Mouse (Mus musculus): ENCODE measurements at regions not wholly inside any gene's neighbourhood (a gene's known extent, or its start where the extent isn't known, plus 50 kb on each side); places are given as distances from the start of the nearest gene placed in this dataset.
"Not testable (repeated sequence)": the region's sequence is repeated elsewhere in the genome, so short reads cannot be mapped to it uniquely, and the experiment has no call there.

DNA sequence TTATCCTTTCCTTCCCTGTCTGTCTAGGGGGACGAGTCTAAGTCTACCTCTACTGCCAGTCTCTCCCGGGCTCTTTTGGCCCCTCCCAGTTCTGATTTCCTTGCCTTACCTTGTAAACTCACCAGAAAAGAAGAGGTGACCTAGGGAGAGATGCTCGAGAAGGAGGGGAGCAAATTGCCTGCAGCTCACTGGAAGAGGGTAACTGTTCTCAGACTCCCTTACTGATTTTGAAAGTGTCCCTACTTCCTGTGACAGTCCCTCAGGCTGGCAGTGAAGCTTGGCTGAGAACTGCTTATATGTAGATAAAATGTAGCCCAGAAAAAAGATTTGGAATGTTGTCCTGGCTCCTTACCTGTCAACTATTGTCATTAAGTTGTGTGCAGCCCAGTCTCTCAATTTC lies 180.6 kb upstream of the Tab2 start:
- ATAC-seq (replicated peaks; ENCODE audit: low FRiP score, low TSS enrichment, poor library complexity, severe bottlenecking), result no peak

DNA sequence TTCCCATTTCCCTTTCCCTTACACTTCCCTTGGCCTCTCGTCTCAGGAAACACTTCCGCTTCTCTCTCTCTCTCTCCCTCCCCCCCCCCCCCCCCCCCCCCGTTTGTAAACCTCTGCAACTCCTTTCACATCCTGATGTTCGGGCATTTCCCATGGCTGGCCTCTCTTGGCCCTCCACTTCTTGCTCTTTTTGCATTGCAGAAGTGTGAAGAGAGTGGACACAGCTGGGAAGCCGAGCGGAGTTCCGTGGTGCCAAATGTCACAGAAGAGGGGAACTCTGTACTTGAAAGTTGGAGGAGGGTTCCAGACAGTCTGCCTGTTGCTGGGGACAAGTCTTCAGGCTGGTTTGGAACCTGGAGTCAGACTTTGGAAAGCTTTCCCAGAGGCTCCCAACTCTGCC lies 179.2 kb upstream of the Tab2 start:
- ATAC-seq (replicated peaks; ENCODE audit: low FRiP score, low TSS enrichment, poor library complexity, severe bottlenecking), result no peak

DNA sequence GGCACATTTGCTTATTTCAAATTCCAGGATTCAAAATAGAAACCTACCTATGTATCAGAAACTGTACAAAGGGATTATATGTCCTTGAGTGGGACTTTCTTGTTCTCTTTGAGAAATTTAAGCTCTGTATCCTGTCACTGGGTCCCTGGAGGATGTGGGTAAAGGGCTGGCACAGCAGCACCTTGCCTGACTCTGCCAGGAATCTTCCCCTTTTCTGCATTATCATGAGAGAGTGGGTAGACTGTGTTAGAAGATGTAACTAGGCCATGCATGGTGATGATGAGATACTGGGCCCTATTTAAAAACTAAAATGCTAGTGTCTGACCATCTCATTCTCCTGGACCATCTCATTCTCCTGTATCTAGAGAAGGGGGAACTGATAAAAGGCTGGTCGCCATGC lies 178.4 kb upstream of the Tab2 start:
- no peak for ATAC-seq (replicated peaks; ENCODE audit: low FRiP score, low TSS enrichment, poor library complexity, severe bottlenecking)

GRCm38 (mm10) chr10:8133451-8133952 lies 177.5 kb upstream of the Tab2 start:
- no peak for ATAC-seq (replicated peaks; ENCODE audit: low FRiP score, low TSS enrichment, poor library complexity, severe bottlenecking)

DNA sequence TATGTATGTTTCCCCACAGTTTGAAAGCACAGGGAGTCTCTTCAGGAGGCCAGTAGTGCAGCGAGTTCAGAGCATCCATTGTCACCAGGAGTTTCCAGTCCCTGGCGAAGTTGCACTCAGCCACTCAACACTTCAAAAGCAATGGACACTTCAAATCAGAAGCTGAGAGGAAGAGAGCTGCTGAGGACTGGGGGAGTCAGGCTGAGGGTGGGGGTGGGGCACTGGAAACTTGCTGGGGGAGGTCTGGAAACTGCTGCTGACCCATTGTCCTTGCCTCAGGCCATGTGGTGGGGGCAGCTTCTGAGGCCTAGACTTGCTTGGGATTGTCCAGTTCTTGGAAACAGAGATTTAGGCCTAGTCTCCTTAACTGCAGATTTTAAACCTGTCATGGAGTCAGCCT lies 176.8 kb upstream of the Tab2 start:
- ATAC-seq (replicated peaks; ENCODE audit: low FRiP score, low TSS enrichment, poor library complexity, severe bottlenecking), result no peak

GRCm38 (mm10) chr10:8130472-8131241 lies 174.6 kb upstream of the Tab2 start:
- peak; percentile 96 for ATAC-seq (replicated peaks; ENCODE audit: low FRiP score, low TSS enrichment, poor library complexity, severe bottlenecking)

GRCm38 (mm10) chr10:8130057-8130456 lies 174.0 kb upstream of the Tab2 start:
- ATAC-seq (replicated peaks; ENCODE audit: low FRiP score, low TSS enrichment, poor library complexity, severe bottlenecking), result no peak; the same call in 1 of the 2 replicates

DNA sequence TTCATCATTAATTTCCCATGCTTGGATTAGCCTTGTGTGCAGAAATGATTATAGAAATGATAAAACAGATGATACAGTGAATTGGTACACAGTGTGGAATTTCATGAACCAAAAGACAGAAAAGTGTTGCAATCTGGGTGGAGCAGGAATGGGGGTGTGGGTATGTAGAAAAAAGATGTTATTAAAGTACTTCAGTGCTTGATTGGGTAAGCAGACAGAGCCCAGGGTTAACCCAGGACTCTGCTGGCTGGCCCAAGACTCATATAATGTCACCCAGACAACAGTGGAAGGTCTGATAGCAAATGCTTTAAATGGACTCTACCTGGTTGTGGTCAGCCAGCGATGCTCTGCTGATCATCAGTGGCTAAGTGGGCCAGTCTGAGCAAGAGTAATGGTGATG lies 168.1 kb upstream of the Tab2 start:
- no peak for ATAC-seq (replicated peaks; ENCODE audit: low FRiP score, low TSS enrichment, poor library complexity, severe bottlenecking)

GRCm38 (mm10) chr10:8121895-8122294 lies 165.9 kb upstream of the Tab2 start:
- ATAC-seq (replicated peaks; ENCODE audit: low FRiP score, low TSS enrichment, poor library complexity, severe bottlenecking), result no peak

DNA sequence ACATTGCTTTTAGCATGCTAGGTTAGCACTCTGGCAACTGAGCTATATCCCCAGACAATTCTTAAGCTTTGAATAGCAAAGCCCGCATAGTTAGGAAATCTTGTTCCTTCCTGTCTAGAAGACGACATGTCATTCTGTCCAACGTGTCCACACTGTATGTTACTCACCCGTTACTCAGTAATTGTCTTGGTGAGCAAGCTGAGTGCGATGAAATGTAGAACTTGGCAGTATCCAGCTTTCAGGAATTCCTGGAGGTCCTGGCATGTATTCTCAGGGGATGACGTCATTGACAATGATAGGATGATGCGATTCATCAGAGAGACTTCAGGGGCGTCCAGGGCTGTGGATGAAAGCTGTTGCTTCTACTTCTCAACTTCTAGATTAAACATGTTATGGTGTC lies 160.8 kb upstream of the Tab2 start:
- no peak for ATAC-seq (replicated peaks; ENCODE audit: low FRiP score, low TSS enrichment, poor library complexity, severe bottlenecking)

GRCm38 (mm10) chr10:8114932-8115331 lies 158.9 kb upstream of the Tab2 start:
- not testable (repeated sequence) for ATAC-seq (replicated peaks; ENCODE audit: low FRiP score, low TSS enrichment, poor library complexity, severe bottlenecking)

DNA sequence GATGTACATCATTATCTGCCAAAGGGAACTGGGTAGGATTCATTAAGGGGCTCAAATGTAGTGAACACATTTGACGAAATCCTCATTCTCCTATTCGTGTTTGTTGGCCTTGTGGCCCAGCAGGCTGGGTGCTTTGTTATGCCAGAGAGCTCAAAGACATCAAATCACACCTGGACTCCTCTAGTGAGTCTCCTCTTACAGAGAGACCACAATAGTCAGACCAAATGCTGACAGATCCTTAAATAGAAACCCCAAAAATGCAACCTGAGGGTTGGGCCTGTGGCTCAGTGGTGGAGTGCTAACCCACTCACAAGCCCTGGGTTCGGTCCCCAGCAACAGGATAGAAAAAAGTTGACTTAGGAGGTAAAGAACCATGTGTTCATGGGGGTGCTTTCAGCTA lies 158.5 kb upstream of the Tab2 start:
- ATAC-seq (replicated peaks; ENCODE audit: low FRiP score, low TSS enrichment, poor library complexity, severe bottlenecking), result no peak

- ATAC-seq (replicated peaks; ENCODE audit: low FRiP score, low TSS enrichment, poor library complexity, severe bottlenecking), result no peak
These were observed 144.5 kb upstream of the Tab2 start for GRCm38 (mm10) chr10:8100489-8100888.

DNA sequence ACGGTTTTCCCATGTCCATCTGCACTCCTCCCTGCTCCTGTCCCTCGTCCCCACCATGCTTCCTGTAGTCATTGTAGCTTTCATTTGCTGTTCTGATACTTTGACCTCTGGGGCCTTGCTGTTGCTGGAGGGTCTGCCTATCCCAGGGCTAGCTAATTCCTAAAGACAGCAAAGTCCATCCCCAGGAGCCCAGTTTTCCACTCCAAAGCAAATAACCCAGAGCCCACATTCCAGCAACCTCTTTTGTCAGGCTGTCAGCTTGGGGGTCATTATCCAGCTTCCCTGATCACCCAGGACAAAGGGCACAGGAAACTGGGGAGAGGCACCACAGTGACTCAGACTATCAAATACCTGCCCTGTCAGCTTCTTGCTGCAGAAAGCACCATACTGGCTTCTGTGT lies 139.9 kb upstream of the Tab2 start:
- ATAC-seq (replicated peaks; ENCODE audit: low FRiP score, low TSS enrichment, poor library complexity, severe bottlenecking), result no peak

DNA sequence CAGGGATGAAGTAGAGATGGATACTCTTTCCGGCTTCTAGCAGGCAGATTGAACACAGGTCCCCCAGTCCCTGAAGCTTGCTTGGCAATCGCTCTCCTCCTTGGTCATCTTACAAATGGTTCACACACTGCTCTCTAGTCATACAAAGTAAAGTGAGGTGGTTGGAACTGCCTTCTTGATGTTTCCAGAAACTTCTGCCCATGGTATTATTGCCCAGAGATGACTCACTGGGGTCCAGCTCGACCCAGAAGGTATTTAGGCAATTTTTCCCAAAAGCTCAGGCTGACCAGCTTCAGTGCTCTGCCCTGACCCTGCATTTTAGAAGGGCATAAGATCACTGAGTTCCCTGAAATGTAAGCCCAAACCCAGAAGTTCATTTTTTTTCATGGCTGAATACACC lies 139.2 kb upstream of the Tab2 start:
- no peak for ATAC-seq (replicated peaks; ENCODE audit: low FRiP score, low TSS enrichment, poor library complexity, severe bottlenecking)

DNA sequence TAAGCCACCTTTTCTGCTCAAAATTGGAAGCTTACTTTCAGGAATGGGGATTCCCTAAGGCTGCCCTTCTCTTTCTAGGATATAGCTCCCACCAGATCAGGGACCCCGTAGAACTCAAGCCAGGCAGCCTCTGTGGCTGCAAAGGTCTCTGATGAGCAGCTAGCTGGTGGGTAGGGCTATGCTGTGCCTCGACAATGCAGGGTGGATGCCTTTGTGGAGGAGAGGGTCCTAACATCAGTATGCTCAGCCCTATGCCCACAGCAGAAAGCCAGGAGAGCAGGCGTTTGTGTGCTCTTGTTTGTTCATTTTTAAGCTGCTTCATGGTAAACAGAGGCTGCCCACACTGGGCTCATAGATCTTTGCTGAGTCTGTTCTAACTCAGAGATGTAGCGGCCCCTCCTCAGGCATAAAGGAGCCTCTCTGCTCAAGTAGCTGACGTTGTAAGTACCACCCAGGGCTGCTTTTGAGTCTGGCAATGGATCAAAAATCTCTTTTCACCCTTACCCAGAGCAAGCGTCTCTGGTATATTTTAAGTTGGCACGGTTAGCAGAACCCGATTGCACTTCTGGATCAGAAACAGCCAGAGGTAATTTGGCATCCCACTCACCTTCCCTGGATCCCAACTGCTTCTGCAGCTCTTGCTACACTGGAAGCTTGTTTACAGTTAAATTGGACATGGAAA lies 136.0 kb upstream of the Tab2 start:
- no peak for ATAC-seq (replicated peaks; ENCODE audit: low FRiP score, low TSS enrichment, poor library complexity, severe bottlenecking)

- ATAC-seq (replicated peaks; ENCODE audit: low FRiP score, low TSS enrichment, poor library complexity, severe bottlenecking), result no peak
These were observed 133.3 kb upstream of the Tab2 start for GRCm38 (mm10) chr10:8089296-8089695.

DNA sequence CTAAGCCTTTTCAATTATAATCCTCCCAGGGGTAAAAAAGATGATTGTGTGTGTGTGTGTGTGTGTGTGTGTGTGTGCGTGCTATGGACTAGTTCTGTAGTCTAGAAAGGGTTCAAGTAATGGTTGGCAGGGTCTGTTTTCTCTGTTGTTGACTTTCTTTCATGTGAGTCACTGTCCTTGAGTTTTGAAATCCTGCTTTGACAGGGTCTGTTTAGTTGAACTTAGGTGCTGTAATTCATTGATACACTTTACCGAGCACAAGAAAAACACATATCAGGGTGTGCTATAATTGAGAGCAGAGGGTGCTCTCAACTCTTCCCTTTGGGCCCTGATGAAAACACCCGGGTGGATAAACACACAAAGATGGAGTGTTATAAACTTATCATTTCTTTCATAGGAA lies 132.7 kb upstream of the Tab2 start:
- ATAC-seq (replicated peaks; ENCODE audit: low FRiP score, low TSS enrichment, poor library complexity, severe bottlenecking), result no peak

DNA sequence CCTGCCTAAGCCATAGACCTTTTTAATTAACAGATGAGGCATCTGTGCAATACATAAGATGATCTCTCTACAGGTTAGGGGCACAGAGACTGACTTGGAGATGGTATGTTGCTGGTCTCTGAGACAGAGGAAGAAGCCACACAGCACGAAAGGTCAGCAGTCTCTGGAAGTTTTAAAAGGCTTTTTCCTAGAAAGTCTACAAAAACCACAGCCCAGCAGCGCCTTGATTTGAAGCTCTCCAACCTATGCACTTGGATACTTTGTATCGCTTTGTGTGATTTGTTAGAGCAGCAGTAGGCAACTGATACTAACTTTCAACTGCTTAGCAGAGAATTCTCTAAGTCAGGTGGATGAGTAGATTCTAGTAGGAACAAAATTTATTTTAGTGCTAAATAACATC lies 132.3 kb upstream of the Tab2 start:
- ATAC-seq (replicated peaks; ENCODE audit: low FRiP score, low TSS enrichment, poor library complexity, severe bottlenecking), result no peak

GRCm38 (mm10) chr10:8087106-8087505 lies 131.1 kb upstream of the Tab2 start:
- ATAC-seq (replicated peaks; ENCODE audit: low FRiP score, low TSS enrichment, poor library complexity, severe bottlenecking), result no peak

DNA sequence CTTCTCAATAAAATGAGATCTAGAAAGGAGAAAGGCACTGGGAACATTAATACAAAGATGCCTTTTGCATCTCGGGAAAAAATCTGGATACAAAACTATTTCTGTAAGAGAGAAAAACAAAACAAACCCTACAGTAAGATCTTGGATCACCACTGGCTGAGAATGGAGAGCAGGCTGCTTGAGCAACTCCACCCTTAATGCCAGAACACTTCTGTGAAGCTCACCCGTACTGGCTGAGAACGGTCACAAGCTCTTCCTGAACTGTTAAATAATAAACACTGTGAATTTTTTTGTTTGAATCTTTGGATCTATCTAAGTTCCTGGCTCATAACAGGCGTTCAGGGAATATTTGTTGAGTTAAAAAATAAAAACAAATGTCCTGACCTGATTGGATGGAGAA lies 130.4 kb upstream of the Tab2 start:
- no peak for ATAC-seq (replicated peaks; ENCODE audit: low FRiP score, low TSS enrichment, poor library complexity, severe bottlenecking)
